Mouse (Mus musculus) cerebellum, adult 2 months (tissue): Measurements from ENCODE around the gene Rpl18a. TPM values are rescaled to one million over a fixed set of nuclear protein-coding genes. Genes with fewer than 3 reads are reported as not detected.

Source experiments
- DNase-seq, 2 experiments: peaks; one replicate each; pipeline ENCODE4 v3.0.0; 2021
- H3K27ac ChIP-seq: fragments of 200-500 bp; 2 replicates; pipeline ENCODE4 v1.5.1; 2012; ENCODE audit warnings: low read length, control low read depth, inconsistent platforms; ENCODE audit not compliant: insufficient read depth
- H3K27me3 ChIP-seq: fragments of 200-500 bp; 2 replicates; pipeline ENCODE4 v1.6.1; 2012; ENCODE audit warnings: inconsistent platforms, mild to moderate bottlenecking, low read length, moderate library complexity; ENCODE audit not compliant: control insufficient read depth, insufficient read depth
- H3K4me1 ChIP-seq: fragments of 200-500 bp; 2 replicates; pipeline ENCODE4 v1.6.1; 2011; ENCODE audit warnings: low read length; ENCODE audit not compliant: control insufficient read depth, insufficient read depth
- H3K4me3 ChIP-seq: fragments of 200-500 bp; replicated peaks from 2 replicates; pipeline ENCODE3; 2011; ENCODE audit warnings: mild to moderate bottlenecking, low read depth, low read length, control low read depth; ENCODE audit not compliant: insufficient read depth
- CTCF ChIP-seq: fragments of 200-500 bp; IDR thresholded peaks from 2 replicates; pipeline ENCODE4 v1.5.1; 2011; ENCODE audit warnings: low read depth, mild to moderate bottlenecking, control low read depth, low read length, moderate library complexity, borderline replicate concordance; ENCODE audit not compliant: insufficient read depth
- POLR2A ChIP-seq: fragments of 200-500 bp; IDR thresholded peaks from 2 replicates; pipeline ENCODE4 v1.6.1; 2011; ENCODE audit warnings: low read length, control low read depth, borderline replicate concordance; ENCODE audit not compliant: insufficient read depth
- WGBS: fragments of 180-500 bp; shearing (Covaris S2); methylation state at CpG from one replicate; pipeline ENCODE4 v1.1.7; 2018; 5-methylcytosine and 5-hydroxymethylcytosine counted together
- polyA plus RNA-seq: library from polyadenylated mRNA; depleted of rRNA; stranded (reverse); fragments of >200 nt; gene quantifications from 2 replicates; pipeline ENCODE4 v1.2.3, GENCODE M21; 2012; rRNA removed

Gene Rpl18a
- polyA plus RNA-seq, 1 experiment = 1,510 TPM

GRCm38 (mm10) chr8:70849333-70849990 lies 47.8 kb downstream of the Rpl18a start:
- no peaks in the 10 kb centered on the region for H3K4me1 ChIP-seq
- no peak overlapping the region for H3K27ac ChIP-seq
- 68% methylated on average over 3 of the region's 3 CpGs for WGBS
- no peak overlapping the region for H3K4me3 ChIP-seq
- no peak for DNase-seq
- H3K27me3 ChIP-seq = no peaks in the 10 kb centered on the region
- TF ChIP-seq CTCF (no peak), POLR2A (no peak)

GRCm38 (mm10) chr8:70846371-70847154 lies 50.6 kb downstream of the Rpl18a start:
- TF ChIP-seq CTCF = no peak
- TF ChIP-seq POLR2A = no peak
- 50% methylated on average over 15 of the region's 15 CpGs for WGBS
- no peak overlapping the region for H3K27ac ChIP-seq

GRCm38 (mm10) chr8:70845108-70845507 lies 52.1 kb downstream of the Rpl18a start:
- no peak for DNase-seq
- TF ChIP-seq CTCF (no peak), POLR2A (no peak)
- Histone ChIP-seq H3K4me3 (no peak overlapping the region), H3K27ac (no peak overlapping the region), H3K27me3 (no peaks in the 10 kb centered on the region), H3K4me1 (no peaks in the 10 kb centered on the region)
- 45% methylated on average over 5 of the region's 5 CpGs for WGBS

More at GRCm38 (mm10) chr8:70846371-70847154, 50.6 kb downstream of the Rpl18a start:
- Histone ChIP-seq H3K4me1 (no peaks in the 10 kb centered on the region), H3K27me3 (no peaks in the 10 kb centered on the region), H3K4me3 (no peak overlapping the region)
- DNase-seq = no peak

Other genes starting within 250 kb of the Rpl18a start
- gene Pgpep1, start 237.0 kb downstream of the Rpl18a start, polyA plus RNA-seq = 28.3 and 32.5 TPM in 2 replicates
- 113 and 117 TPM in 2 replicates for gene Lsm4, start 224.2 kb downstream of the Rpl18a start, polyA plus RNA-seq
- 252 and 274 TPM in 2 replicates for gene Jund, start 198.5 kb downstream of the Rpl18a start, polyA plus RNA-seq
- 0.08 and 0.11 TPM in 2 replicates for gene Iqcn, start 194.0 kb downstream of the Rpl18a start, polyA plus RNA-seq
- gene Gm3336, start 178.9 kb downstream of the Rpl18a start, polyA plus RNA-seq = 0.13 TPM in 1 of 2 replicates, not detected in the other
- 2.5 and 3.0 TPM in 2 replicates for gene Pde4c, start 173.7 kb downstream of the Rpl18a start, polyA plus RNA-seq
- gene Rab3a, start 142.7 kb downstream of the Rpl18a start, polyA plus RNA-seq = 1,156 and 1,176 TPM in 2 replicates
- 81.1 and 83.4 TPM in 2 replicates for gene Mpv17l2, start 136.5 kb downstream of the Rpl18a start, polyA plus RNA-seq
- 150 and 158 TPM in 2 replicates for gene Pik3r2, start 120.7 kb downstream of the Rpl18a start, polyA plus RNA-seq
- 69.5 and 70.4 TPM in 2 replicates for gene Mast3, start 92.4 kb downstream of the Rpl18a start, polyA plus RNA-seq
- gene Il12rb1, start 89.0 kb downstream of the Rpl18a start, polyA plus RNA-seq = 1.8 and 1.9 TPM in 2 replicates
- 33.1 and 34.0 TPM in 2 replicates for gene Arrdc2, start 57.7 kb downstream of the Rpl18a start, polyA plus RNA-seq
- 19.4 and 22.1 TPM in 2 replicates for gene Kcnn1, start 34.2 kb downstream of the Rpl18a start, polyA plus RNA-seq
- gene Ccdc124, start 23.5 kb downstream of the Rpl18a start, polyA plus RNA-seq = 123 and 145 TPM in 2 replicates
- gene Slc5a5, start 4.7 kb downstream of the Rpl18a start, polyA plus RNA-seq = 6.7 and 6.9 TPM in 2 replicates
- gene Map1s, start 8.5 kb upstream of the Rpl18a start, polyA plus RNA-seq = 53.4 and 53.7 TPM in 2 replicates